Mouse (Mus musculus) heart, adult 2 months (tissue): ENCODE measurements at regions not wholly inside any gene's neighbourhood (a gene's known extent, or its start where the extent isn't known, plus 50 kb on each side); places are given as distances from the start of the nearest gene placed in this dataset.

Experiments
- DNase-seq, 2 experiments: peaks; one replicate each; pipeline ENCODE4 v3.0.0; 2021
- H3K27ac ChIP-seq: fragments of 200-600 bp; 2 replicates; pipeline ENCODE4 v1.8.1; 2022
- H3K27me3 ChIP-seq: fragments of 200-500 bp; 2 replicates; pipeline ENCODE4 v1.6.1; 2012; ENCODE audit warnings: mild to moderate bottlenecking, low read length, inconsistent platforms, mixed read lengths; ENCODE audit not compliant: control insufficient read depth, insufficient read depth
- H3K36me3 ChIP-seq: fragments of 200-500 bp; 2 replicates; pipeline ENCODE4 v1.6.1; 2012; ENCODE audit warnings: low read length, inconsistent platforms; ENCODE audit not compliant: control insufficient read depth, insufficient read depth
- H3K4me1 ChIP-seq: fragments of 200-500 bp; 2 replicates; pipeline ENCODE4 v1.6.1; 2011; ENCODE audit warnings: low read length; ENCODE audit not compliant: control insufficient read depth, insufficient read depth
- H3K4me3 ChIP-seq: fragments of 200-600 bp; 2 replicates; pipeline ENCODE4 v1.8.1; 2022
- H3K79me2 ChIP-seq: fragments of 200-500 bp; replicated peaks from 2 replicates; pipeline ENCODE4 v1.6.1; 2012; ENCODE audit warnings: mild to moderate bottlenecking, inconsistent platforms, low read length, moderate library complexity, mixed read lengths; ENCODE audit not compliant: control insufficient read depth, insufficient read depth
- H3K9ac ChIP-seq: fragments of 200-500 bp; 2 replicates; pipeline ENCODE4 v1.6.1; 2012; ENCODE audit warnings: low read depth, mild to moderate bottlenecking, control low read depth, inconsistent platforms, low read length, mixed read lengths
- CTCF ChIP-seq: fragments of 200-600 bp; IDR thresholded peaks from 2 replicates; pipeline ENCODE4 v1.8.1; 2022; ENCODE audit warnings: antibody characterized with exemption, mild to moderate bottlenecking, moderate library complexity
- EP300 ChIP-seq: fragments of 200-500 bp; IDR thresholded peaks from 2 replicates; pipeline ENCODE4 v1.6.1; 2011; ENCODE audit warnings: low read depth, low read length, control low read depth; ENCODE audit not compliant: insufficient read depth
- POLR2A ChIP-seq: fragments of 200-500 bp; IDR thresholded peaks from 2 replicates; pipeline ENCODE4 v1.6.1; 2011; ENCODE audit warnings: mild to moderate bottlenecking, low read depth, low read length, control low read depth; ENCODE audit not compliant: insufficient read depth
- WGBS: fragments of 180-500 bp; shearing (Covaris S2); methylation state at CpG from one replicate; pipeline ENCODE4 v1.1.7; 2018; 5-methylcytosine and 5-hydroxymethylcytosine counted together
- intact Hi-C: fragments of 180-260 bp; cut with DNase I; formaldehyde crosslinking; loops from one replicate; pipeline ENCODE4 v1.15.1; 2025

GRCm38 (mm10) chr12:39341751-39342271 is 562.6 kb downstream of the Etv1 start:
- H3K4me1 ChIP-seq = no peaks in the 10 kb centered on the region
- H3K36me3 ChIP-seq = no peaks in the 10 kb centered on the region
- DNase-seq = no peak
- no peak overlapping the region for H3K9ac ChIP-seq
- H3K79me2 ChIP-seq = no peaks in the 10 kb centered on the region
- no peak overlapping the region for H3K27ac ChIP-seq
- WGBS = 87% methylated on average over 5 of the region's 5 CpGs
- no peak for TF ChIP-seq POLR2A
- TF ChIP-seq EP300 = no peak
- TF ChIP-seq CTCF = no peak
- no peak overlapping the region for H3K4me3 ChIP-seq
- intact Hi-C loops = no loop called here
- no peaks in the 10 kb centered on the region for H3K27me3 ChIP-seq

GRCm38 (mm10) chr12:39342327-39342726 is 563.1 kb downstream of the Etv1 start:
- Histone ChIP-seq H3K27me3 (no peaks in the 10 kb centered on the region), H3K4me3 (no peak overlapping the region), H3K9ac (no peak overlapping the region), H3K79me2 (no peaks in the 10 kb centered on the region), H3K4me1 (no peaks in the 10 kb centered on the region), H3K27ac (no peak overlapping the region), H3K36me3 (no peaks in the 10 kb centered on the region)
- 87% methylated on average over 9 of the region's 9 CpGs for WGBS
- no peak for DNase-seq
- intact Hi-C loops = no loop called here
- TF ChIP-seq POLR2A (no peak), CTCF (no peak), EP300 (no peak)

- no peak overlapping the region for H3K4me3 ChIP-seq
- H3K27ac ChIP-seq = no peak overlapping the region
- no peaks in the 10 kb centered on the region for H3K27me3 ChIP-seq
- TF ChIP-seq EP300 (no peak), POLR2A (no peak), CTCF (no peak)
- intact Hi-C loops = no loop called here
- no peaks in the 10 kb centered on the region for H3K79me2 ChIP-seq
- no peaks in the 10 kb centered on the region for H3K36me3 ChIP-seq
- DNase-seq = no peak
- no peak overlapping the region for H3K9ac ChIP-seq
- H3K4me1 ChIP-seq = no peaks in the 10 kb centered on the region
Observed at GRCm38 (mm10) chr12:39371480-39372245, 592.5 kb downstream of the Etv1 start.

- no peaks in the 10 kb centered on the region for H3K27me3 ChIP-seq
- H3K4me1 ChIP-seq = no peaks in the 10 kb centered on the region
Observed at GRCm38 (mm10) chr12:39373721-39374120, 594.5 kb downstream of the Etv1 start.

More at GRCm38 (mm10) chr12:39373721-39374120, 594.5 kb downstream of the Etv1 start:
- no peak for TF ChIP-seq POLR2A
- no peak for TF ChIP-seq CTCF
- no peak for TF ChIP-seq EP300
- intact Hi-C loops = no loop called here
- no peaks in the 10 kb centered on the region for H3K36me3 ChIP-seq
- H3K9ac ChIP-seq = no peak overlapping the region
- WGBS = 85% methylated on average over 1 of the region's 1 CpGs
- no peak overlapping the region for H3K27ac ChIP-seq
- no peak for DNase-seq
- H3K79me2 ChIP-seq = no peaks in the 10 kb centered on the region
- no peak overlapping the region for H3K4me3 ChIP-seq
